Mouse (Mus musculus) CH12.LX (cell line): ENCODE results near the gene Usp17lc. TPM values are rescaled to one million over a fixed set of nuclear protein-coding genes. Genes with fewer than 3 reads are reported as not detected.

Source experiments
- DNase-seq: peaks from one replicate; pipeline ENCODE4 v3.0.0-alpha.2; 2013; ENCODE audit errors: extremely low read depth
- H3K27ac ChIP-seq: 2 replicates; pipeline ENCODE4 v1.5.1; 2012; ENCODE audit warnings: low read depth, mild to moderate bottlenecking, control low read depth, moderate library complexity; ENCODE audit not compliant: insufficient read depth
- H3K27me3 ChIP-seq: replicated peaks from 2 replicates; pipeline ENCODE3; 2012; ENCODE audit warnings: inconsistent platforms
- H3K36me3 ChIP-seq, 2 experiments: replicated peaks in 1 of 2; 2 replicates each; pipeline versions ENCODE3 to v1.6.1; 2012; ENCODE audit warnings: inconsistent platforms in 1 of 2, low read length in 1 of 2, mild to moderate bottlenecking in 1 of 2, mixed read lengths in 1 of 2, moderate library complexity in 1 of 2; ENCODE audit not compliant: control insufficient read depth in 1 of 2, insufficient read depth in 1 of 2
- H3K4me1 ChIP-seq, 2 experiments: 2 replicates each; pipeline ENCODE4 v1.6.1; 2012; ENCODE audit warnings: inconsistent platforms in 1 of 2, moderate library complexity in 1 of 2; ENCODE audit not compliant: insufficient read depth in 2 of 2, control insufficient read depth in 1 of 2
- H3K4me2 ChIP-seq: 2 replicates; pipeline ENCODE4 v1.6.1; 2012; ENCODE audit warnings: low read depth, mild to moderate bottlenecking, control low read depth; ENCODE audit not compliant: poor library complexity, insufficient read depth, severe bottlenecking
- H3K4me3 ChIP-seq, 3 experiments: fragments of 150-350 bp in 1 of 3; sonication (generic) in 1 of 3; replicated peaks in 1 of 3; 2 replicates each; pipeline versions ENCODE3 to v1.5.1; 2011 to 2012; ENCODE audit warnings: low read depth in 2 of 3, low read length in 2 of 3, mild to moderate bottlenecking in 2 of 3, moderate library complexity in 2 of 3, control low read depth in 1 of 3, improper control_type of control experiment in 1 of 3, inconsistent platforms in 1 of 3, mixed read lengths in 1 of 3; ENCODE audit not compliant: poor library complexity in 1 of 3
- H3K79me2 ChIP-seq: replicated peaks from 2 replicates; pipeline ENCODE4 v1.6.1; 2012; ENCODE audit warnings: mild to moderate bottlenecking, moderate library complexity; ENCODE audit not compliant: control insufficient read depth, poor library complexity, insufficient read depth, severe bottlenecking; ENCODE audit errors: extremely low read depth
- H3K9ac ChIP-seq: 2 replicates; pipeline ENCODE4 v1.6.1; 2012; ENCODE audit warnings: low read depth, mild to moderate bottlenecking, control low read depth, moderate library complexity; ENCODE audit not compliant: insufficient read depth
- H3K9me3 ChIP-seq: replicated peaks from 2 replicates; pipeline ENCODE3; 2012; ENCODE audit warnings: low read length, inconsistent platforms, mixed read lengths
- BHLHE40 ChIP-seq: IDR thresholded peaks from 2 replicates; pipeline ENCODE4 v1.6.1; 2011; ENCODE audit warnings: mild to moderate bottlenecking, low read depth, low read length, improper control_type of control experiment
- CHD1 ChIP-seq: IDR thresholded peaks from 2 replicates; pipeline ENCODE4 v1.6.1; 2012; ENCODE audit warnings: low read depth, low read length, improper control_type of control experiment, inconsistent platforms
- CHD2 ChIP-seq: IDR thresholded peaks from 2 replicates; pipeline ENCODE4 v1.6.1; 2011; ENCODE audit warnings: low read length, improper control_type of control experiment
- ELF1 ChIP-seq: IDR thresholded peaks from 2 replicates; pipeline ENCODE4 v1.6.1; 2014; ENCODE audit warnings: low read depth, mild to moderate bottlenecking, inconsistent platforms, low read length, improper control_type of control experiment
- GABPA ChIP-seq: IDR thresholded peaks from 2 replicates; pipeline ENCODE4 v1.6.1; 2012; ENCODE audit warnings: low read depth, low read length, improper control_type of control experiment, inconsistent platforms; ENCODE audit not compliant: insufficient replicate concordance
- JUN ChIP-seq: IDR thresholded peaks from 2 replicates; pipeline ENCODE4 v1.6.1; 2011; ENCODE audit warnings: low read depth, mild to moderate bottlenecking, low read length, improper control_type of control experiment, moderate library complexity; ENCODE audit not compliant: insufficient read depth
- JUND ChIP-seq: conservative IDR thresholded peaks from 2 replicates; pipeline ENCODE4 v1.6.1; 2011; ENCODE audit warnings: low read depth, low read length, improper control_type of control experiment
- KAT2A ChIP-seq: IDR thresholded peaks from 2 replicates; pipeline ENCODE4 v1.6.1; 2012; ENCODE audit warnings: low read length, improper control_type of control experiment, inconsistent platforms; ENCODE audit not compliant: insufficient replicate concordance
- MAFK ChIP-seq: IDR thresholded peaks from 2 replicates; pipeline ENCODE4 v1.6.1; 2011; ENCODE audit warnings: low read length, improper control_type of control experiment; ENCODE audit not compliant: insufficient replicate concordance
- MAZ ChIP-seq: IDR thresholded peaks from 2 replicates; pipeline ENCODE4 v1.6.1; 2012; ENCODE audit warnings: low read depth, mild to moderate bottlenecking, inconsistent platforms, low read length, improper control_type of control experiment, moderate library complexity
- MEF2A ChIP-seq: IDR thresholded peaks from 2 replicates; pipeline ENCODE4 v1.6.1; 2014; ENCODE audit warnings: low read depth, mild to moderate bottlenecking, inconsistent platforms, low read length, improper control_type of control experiment, borderline replicate concordance
- POLR2AphosphoS2 ChIP-seq: IDR thresholded peaks from 2 replicates; pipeline ENCODE4 v1.6.1; 2011; ENCODE audit warnings: low read depth, low read length, improper control_type of control experiment
- SIN3A ChIP-seq: IDR thresholded peaks from 2 replicates; pipeline ENCODE4 v1.6.1; 2012; ENCODE audit warnings: low read length, improper control_type of control experiment, inconsistent platforms
- SMC3 ChIP-seq: IDR thresholded peaks from 2 replicates; pipeline ENCODE4 v1.6.1; 2011; ENCODE audit warnings: low read depth, low read length, improper control_type of control experiment
- TBP ChIP-seq: conservative IDR thresholded peaks from 2 replicates; pipeline ENCODE4 v1.6.1; 2011; ENCODE audit warnings: low read depth, low read length, improper control_type of control experiment
- UBTF ChIP-seq: IDR thresholded peaks from 2 replicates; pipeline ENCODE4 v1.6.1; 2012; ENCODE audit warnings: low read depth, mild to moderate bottlenecking, inconsistent platforms, low read length, improper control_type of control experiment, moderate library complexity
- ZC3H11A ChIP-seq: IDR thresholded peaks from 2 replicates; pipeline ENCODE4 v1.6.1; 2012; ENCODE audit warnings: low read depth, mild to moderate bottlenecking, inconsistent platforms, low read length, improper control_type of control experiment
- ZKSCAN1 ChIP-seq: IDR thresholded peaks from 2 replicates; pipeline ENCODE4 v1.6.1; 2012; ENCODE audit warnings: low read depth, inconsistent platforms, low read length, improper control_type of control experiment, borderline replicate concordance
- ZMIZ1 ChIP-seq: IDR thresholded peaks from 2 replicates; pipeline ENCODE4 v1.6.1; 2012; ENCODE audit warnings: low read depth, mild to moderate bottlenecking, inconsistent platforms, low read length, improper control_type of control experiment
- ZNF384 ChIP-seq: IDR thresholded peaks from 2 replicates; pipeline ENCODE4 v1.6.1; 2012; ENCODE audit warnings: low read depth, low read length, improper control_type of control experiment, inconsistent platforms
- dilution Hi-C: fragments of 300-500 bp; cut with MboI; formaldehyde crosslinking; loops from 2 replicates; pipeline ENCODE4 v1.14.3; 2020; ENCODE audit warnings: low sequenced_read_pairs; ENCODE audit not compliant: extremely low pct_unique_long_range_greater_than_20kb, extremely low pct_ligation_motif_present
- in situ Hi-C: fragments of 300-500 bp; cut with MboI; formaldehyde crosslinking; loops from 3 replicates; pipeline ENCODE4 v1.14.3; 2019; ENCODE audit warnings: low sequenced_read_pairs, low pct_ligation_motif_present, low pct_unique_long_range_greater_than_20kb, mixed read lengths
- polyA plus RNA-seq: library from polyadenylated mRNA; unstranded; fragments of >175 nt; gene quantifications from 2 replicates; pipeline ENCODE4 v1.2.1, GENCODE M21; 2012; ENCODE audit warnings: low read depth; ENCODE audit not compliant: insufficient read length
- total RNA-seq, 2 experiments: library from RNA; depleted of rRNA; stranded (reverse); fragments of 300-350 nt in 1 of 2; fragments of >200 nt in 1 of 2; gene quantifications; 2 replicates each; pipeline ENCODE4 v1.2.3; 2012 to 2014

Usp17lc gene
- total and polyA plus RNA-seq, 3 experiments = not detected

- Histone ChIP-seq H3K9ac (no peak within 1 kb of the TSS), H3K36me3 (no peaks in the 10 kb centered on the region), H3K4me1 (no peaks in the 10 kb centered on the region), H3K4me3 (no peak within 1 kb of the TSS), H3K79me2 (no peaks in the 10 kb centered on the region), H3K27me3 (no peaks in the 10 kb centered on the region), H3K9me3 (no peaks in the 10 kb centered on the region), H3K4me2 (no peak within 1 kb of the TSS), H3K27ac (no peak within 1 kb of the TSS)
- in situ Hi-C loops = no loop called here
- dilution Hi-C loops = no loop called here
- TF ChIP-seq MEF2A (no peak), TBP (no peak), GABPA (no peak), SIN3A (no peak), JUND (no peak), JUN (no peak), CHD2 (no peak), MAZ (no peak)
- DNase-seq = no peak
These were observed 33.9 kb downstream of the Usp17lc start, which contains the start of gene Olfr606 for GRCm38 (mm10) chr7:103448746-103449145. Gene Olfr606 (plus strand): TSS chr7:103449046.

GRCm38 (mm10) chr7:103460590-103460989 lies 45.7 kb downstream of the Usp17lc start:
- no peak for DNase-seq
- Histone ChIP-seq H3K4me2 (no peak overlapping the region), H3K9ac (no peak overlapping the region), H3K27me3 (no peaks in the 10 kb centered on the region), H3K4me3 (no peak overlapping the region), H3K27ac (no peak overlapping the region)
- in situ Hi-C loops = no loop called here
- TF ChIP-seq CHD1 (no peak), MAFK (no peak), SMC3 (no peak), TBP (no peak), ZC3H11A (no peak), ZKSCAN1 (no peak), MEF2A (no peak), KAT2A (no peak), JUND (no peak), JUN (no peak), SIN3A (no peak), POLR2AphosphoS2 (no peak), ZNF384 (no peak), ZMIZ1 (no peak), BHLHE40 (no peak), UBTF (no peak), ELF1 (no peak)
- TF ChIP-seq, all 38 proteins: peak for 0
- H3K36me3 ChIP-seq = no peaks in the 10 kb centered on the region
- no peaks in the 10 kb centered on the region for H3K9me3 ChIP-seq
- dilution Hi-C loops = no loop called here
- no peaks in the 10 kb centered on the region for H3K79me2 ChIP-seq
- no peaks in the 10 kb centered on the region for H3K4me1 ChIP-seq

Other genes starting within 250 kb of the Usp17lc start
Only the 20 nearest of the 29 such genes appear.
- gene Usp17ld, start 162.6 kb upstream of the Usp17lc start, total RNA-seq (2012; rRNA removed) = not detected in 2 replicates
- not detected in 2 replicates for gene Usp17ld, start 162.6 kb upstream of the Usp17lc start, total RNA-seq (2014; rRNA removed)
- gene Usp17ld, start 162.6 kb upstream of the Usp17lc start, polyA plus RNA-seq = not detected in 2 replicates
- gene Olfr596, start 109.4 kb upstream of the Usp17lc start, total RNA-seq (2012; rRNA removed) = not detected in 2 replicates
- gene Olfr596, start 109.4 kb upstream of the Usp17lc start, total RNA-seq (2014; rRNA removed) = not detected in 2 replicates
- not detected in 2 replicates for gene Olfr596, start 109.4 kb upstream of the Usp17lc start, polyA plus RNA-seq
- gene Olfr597, start 98.8 kb upstream of the Usp17lc start, total RNA-seq (2012; rRNA removed) = not detected in 2 replicates
- gene Olfr597, start 98.8 kb upstream of the Usp17lc start, total RNA-seq (2014; rRNA removed) = not detected in 2 replicates
- not detected in 2 replicates for gene Olfr597, start 98.8 kb upstream of the Usp17lc start, polyA plus RNA-seq
- gene Olfr598, start 91.5 kb upstream of the Usp17lc start, total RNA-seq (2012; rRNA removed) = not detected in 2 replicates
- gene Olfr598, start 91.5 kb upstream of the Usp17lc start, total RNA-seq (2014; rRNA removed) = not detected in 2 replicates
- gene Olfr598, start 91.5 kb upstream of the Usp17lc start, polyA plus RNA-seq = not detected in 2 replicates
- not detected in 2 replicates for gene Olfr599, start 79.2 kb upstream of the Usp17lc start, total RNA-seq (2012; rRNA removed)
- not detected in 2 replicates for gene Olfr599, start 79.2 kb upstream of the Usp17lc start, total RNA-seq (2014; rRNA removed)
- gene Olfr599, start 79.2 kb upstream of the Usp17lc start, polyA plus RNA-seq = not detected in 2 replicates
- not detected in 2 replicates for gene Olfr600, start 65.4 kb upstream of the Usp17lc start, total RNA-seq (2012; rRNA removed)
- gene Olfr600, start 65.4 kb upstream of the Usp17lc start, total RNA-seq (2014; rRNA removed) = not detected in 2 replicates
- not detected in 2 replicates for gene Olfr600, start 65.4 kb upstream of the Usp17lc start, polyA plus RNA-seq
- not detected in 2 replicates for gene Olfr601, start 52.4 kb upstream of the Usp17lc start, total RNA-seq (2012; rRNA removed)
- gene Olfr601, start 52.4 kb upstream of the Usp17lc start, total RNA-seq (2014; rRNA removed) = not detected in 2 replicates
- not detected in 2 replicates for gene Olfr601, start 52.4 kb upstream of the Usp17lc start, polyA plus RNA-seq
- gene Olfr603, start 28.9 kb upstream of the Usp17lc start, total RNA-seq (2012; rRNA removed) = not detected in 2 replicates
- gene Olfr603, start 28.9 kb upstream of the Usp17lc start, total RNA-seq (2014; rRNA removed) = not detected in 2 replicates
- not detected in 2 replicates for gene Olfr603, start 28.9 kb upstream of the Usp17lc start, polyA plus RNA-seq
- not detected in 2 replicates for gene Olfr605, start 30.4 kb downstream of the Usp17lc start, total RNA-seq (2012; rRNA removed)
- gene Olfr605, start 30.4 kb downstream of the Usp17lc start, total RNA-seq (2014; rRNA removed) = not detected in 2 replicates
- not detected in 2 replicates for gene Olfr605, start 30.4 kb downstream of the Usp17lc start, polyA plus RNA-seq
- not detected in 2 replicates for gene Olfr606, start 34.0 kb downstream of the Usp17lc start, total RNA-seq (2012; rRNA removed)
- not detected in 2 replicates for gene Olfr606, start 34.0 kb downstream of the Usp17lc start, total RNA-seq (2014; rRNA removed)
- gene Olfr606, start 34.0 kb downstream of the Usp17lc start, polyA plus RNA-seq = not detected in 2 replicates
- gene Olfr607, start 49.1 kb downstream of the Usp17lc start, total RNA-seq (2012; rRNA removed) = not detected in 2 replicates
- not detected in 2 replicates for gene Olfr607, start 49.1 kb downstream of the Usp17lc start, total RNA-seq (2014; rRNA removed)
- not detected in 2 replicates for gene Olfr607, start 49.1 kb downstream of the Usp17lc start, polyA plus RNA-seq
- gene Olfr608, start 54.8 kb downstream of the Usp17lc start, total RNA-seq (2012; rRNA removed) = not detected in 2 replicates
- gene Olfr608, start 54.8 kb downstream of the Usp17lc start, total RNA-seq (2014; rRNA removed) = not detected in 2 replicates
- gene Olfr608, start 54.8 kb downstream of the Usp17lc start, polyA plus RNA-seq = not detected in 2 replicates
- not detected in 2 replicates for gene Olfr609, start 83.0 kb downstream of the Usp17lc start, total RNA-seq (2012; rRNA removed)
- gene Olfr609, start 83.0 kb downstream of the Usp17lc start, total RNA-seq (2014; rRNA removed) = not detected in 2 replicates
- gene Olfr609, start 83.0 kb downstream of the Usp17lc start, polyA plus RNA-seq = not detected in 2 replicates
- gene Olfr610, start 97.0 kb downstream of the Usp17lc start, total RNA-seq (2012; rRNA removed) = not detected in 2 replicates
- not detected in 2 replicates for gene Olfr610, start 97.0 kb downstream of the Usp17lc start, total RNA-seq (2014; rRNA removed)
- gene Olfr610, start 97.0 kb downstream of the Usp17lc start, polyA plus RNA-seq = not detected in 2 replicates
- gene Olfr611, start 105.8 kb downstream of the Usp17lc start, total RNA-seq (2012; rRNA removed) = not detected in 2 replicates
- not detected in 2 replicates for gene Olfr611, start 105.8 kb downstream of the Usp17lc start, total RNA-seq (2014; rRNA removed)
- not detected in 2 replicates for gene Olfr611, start 105.8 kb downstream of the Usp17lc start, polyA plus RNA-seq
- not detected in 2 replicates for gene Olfr612, start 127.6 kb downstream of the Usp17lc start, total RNA-seq (2012; rRNA removed)
- not detected in 2 replicates for gene Olfr612, start 127.6 kb downstream of the Usp17lc start, total RNA-seq (2014; rRNA removed)
- not detected in 2 replicates for gene Olfr612, start 127.6 kb downstream of the Usp17lc start, polyA plus RNA-seq
- gene Olfr613, start 133.0 kb downstream of the Usp17lc start, total RNA-seq (2012; rRNA removed) = not detected in 2 replicates
- gene Olfr613, start 133.0 kb downstream of the Usp17lc start, total RNA-seq (2014; rRNA removed) = not detected in 2 replicates
- gene Olfr613, start 133.0 kb downstream of the Usp17lc start, polyA plus RNA-seq = not detected in 2 replicates
- gene Olfr615, start 141.0 kb downstream of the Usp17lc start, total RNA-seq (2012; rRNA removed) = not detected in 2 replicates
- not detected in 2 replicates for gene Olfr615, start 141.0 kb downstream of the Usp17lc start, total RNA-seq (2014; rRNA removed)
- gene Olfr615, start 141.0 kb downstream of the Usp17lc start, polyA plus RNA-seq = not detected in 2 replicates
- gene Olfr616, start 154.1 kb downstream of the Usp17lc start, total RNA-seq (2012; rRNA removed) = not detected in 2 replicates
- gene Olfr616, start 154.1 kb downstream of the Usp17lc start, total RNA-seq (2014; rRNA removed) = not detected in 2 replicates
- not detected in 2 replicates for gene Olfr616, start 154.1 kb downstream of the Usp17lc start, polyA plus RNA-seq
- not detected in 2 replicates for gene Olfr617, start 158.0 kb downstream of the Usp17lc start, total RNA-seq (2012; rRNA removed)
- not detected in 2 replicates for gene Olfr617, start 158.0 kb downstream of the Usp17lc start, total RNA-seq (2014; rRNA removed)
- not detected in 2 replicates for gene Olfr617, start 158.0 kb downstream of the Usp17lc start, polyA plus RNA-seq